Mouse (Mus musculus): ENCODE data around the gene Efna5. TPM values are rescaled to one million over a fixed set of nuclear protein-coding genes. Genes with fewer than 3 reads are reported as not detected.

Efna5 gene
- polyA plus RNA-seq, 1 experiment = 2.5 TPM

GRCm38 (mm10) chr17:62659501-62660175 is 221.5 kb downstream of the Efna5 start:
- no peaks in the 10 kb centered on the region for H3K27me3 ChIP-seq (replicated peaks; ENCODE audit: control insufficient read depth, insufficient read depth, low read length)
- 60% methylated on average over 14 of the region's 14 CpGs for WGBS

GRCm38 (mm10) chr17:62657832-62658630 is 223.1 kb downstream of the Efna5 start:
- 66% methylated on average over 12 of the region's 12 CpGs for WGBS
- no peaks in the 10 kb centered on the region for H3K36me3 ChIP-seq (ENCODE audit: control insufficient read depth, insufficient read depth, low read length)
- H3K4me1 ChIP-seq (ENCODE audit: control insufficient read depth, insufficient read depth, low read length) = no peaks in the 10 kb centered on the region
- TF ChIP-seq CTCF (conservative IDR thresholded peaks at IDR 0.05; ENCODE audit: insufficient read depth, insufficient read length, low read depth, low read length) = no peak
- TF ChIP-seq POLR2A (IDR thresholded peaks at IDR 0.05; ENCODE audit: low read depth, low read length) = no peak
- no peak overlapping the region for H3K4me3 ChIP-seq (ENCODE audit: insufficient read depth, low read depth, low read length)
- no peak for DNase-seq
- H3K27ac ChIP-seq (ENCODE audit: insufficient read depth, low read depth, low read length) = no peak overlapping the region
- no peaks in the 10 kb centered on the region for H3K27me3 ChIP-seq (replicated peaks; ENCODE audit: control insufficient read depth, insufficient read depth, low read length)

More at GRCm38 (mm10) chr17:62659501-62660175, 221.5 kb downstream of the Efna5 start:
- Histone ChIP-seq H3K36me3 (ENCODE audit: control insufficient read depth, insufficient read depth, low read length) (no peaks in the 10 kb centered on the region), H3K4me3 (ENCODE audit: insufficient read depth, low read depth, low read length) (no peak overlapping the region), H3K27ac (ENCODE audit: insufficient read depth, low read depth, low read length) (no peak overlapping the region), H3K4me1 (ENCODE audit: control insufficient read depth, insufficient read depth, low read length) (no peaks in the 10 kb centered on the region)
- DNase-seq = peak; percentile 32
- TF ChIP-seq POLR2A (IDR thresholded peaks at IDR 0.05; ENCODE audit: low read depth, low read length) = no peak

GRCm38 (mm10) chr17:62657051-62657450 is 224.1 kb downstream of the Efna5 start:
- 82% methylated on average over 7 of the region's 7 CpGs for WGBS

GRCm38 (mm10) chr17:62656591-62656990 is 224.5 kb downstream of the Efna5 start:
- Histone ChIP-seq H3K27me3 (replicated peaks; ENCODE audit: control insufficient read depth, insufficient read depth, low read length) (no peaks in the 10 kb centered on the region), H3K36me3 (ENCODE audit: control insufficient read depth, insufficient read depth, low read length) (no peaks in the 10 kb centered on the region), H3K4me1 (ENCODE audit: control insufficient read depth, insufficient read depth, low read length) (no peaks in the 10 kb centered on the region), H3K27ac (ENCODE audit: insufficient read depth, low read depth, low read length) (no peak overlapping the region), H3K4me3 (ENCODE audit: insufficient read depth, low read depth, low read length) (no peak overlapping the region)
- no peak for DNase-seq
- no peak for TF ChIP-seq CTCF (conservative IDR thresholded peaks at IDR 0.05; ENCODE audit: insufficient read depth, insufficient read length, low read depth, low read length)
- TF ChIP-seq POLR2A (IDR thresholded peaks at IDR 0.05; ENCODE audit: low read depth, low read length) = no peak
- 58% methylated on average over 7 of the region's 7 CpGs for WGBS

More at GRCm38 (mm10) chr17:62657051-62657450, 224.1 kb downstream of the Efna5 start:
- Histone ChIP-seq H3K27me3 (replicated peaks; ENCODE audit: control insufficient read depth, insufficient read depth, low read length) (no peaks in the 10 kb centered on the region), H3K36me3 (ENCODE audit: control insufficient read depth, insufficient read depth, low read length) (no peaks in the 10 kb centered on the region), H3K4me3 (ENCODE audit: insufficient read depth, low read depth, low read length) (no peak overlapping the region), H3K4me1 (ENCODE audit: control insufficient read depth, insufficient read depth, low read length) (no peaks in the 10 kb centered on the region), H3K27ac (ENCODE audit: insufficient read depth, low read depth, low read length) (no peak overlapping the region)
- no peak for TF ChIP-seq POLR2A (IDR thresholded peaks at IDR 0.05; ENCODE audit: low read depth, low read length)
- no peak for TF ChIP-seq CTCF (conservative IDR thresholded peaks at IDR 0.05; ENCODE audit: insufficient read depth, insufficient read length, low read depth, low read length)
- no peak for DNase-seq

- no peak for DNase-seq
- H3K27ac ChIP-seq (ENCODE audit: insufficient read depth, low read depth, low read length) = no peak overlapping the region
- no peaks in the 10 kb centered on the region for H3K36me3 ChIP-seq (ENCODE audit: control insufficient read depth, insufficient read depth, low read length)
- no peaks in the 10 kb centered on the region for H3K27me3 ChIP-seq (replicated peaks; ENCODE audit: control insufficient read depth, insufficient read depth, low read length)
- H3K4me1 ChIP-seq (ENCODE audit: control insufficient read depth, insufficient read depth, low read length) = no peaks in the 10 kb centered on the region
- WGBS = 69% methylated on average over 16 of the region's 16 CpGs
- no peak overlapping the region for H3K4me3 ChIP-seq (ENCODE audit: insufficient read depth, low read depth, low read length)
- TF ChIP-seq CTCF (conservative IDR thresholded peaks at IDR 0.05; ENCODE audit: insufficient read depth, insufficient read length, low read depth, low read length) (no peak), POLR2A (IDR thresholded peaks at IDR 0.05; ENCODE audit: low read depth, low read length) (no peak)
These were observed 225.2 kb downstream of the Efna5 start for GRCm38 (mm10) chr17:62655819-62656355.

- WGBS = 86% methylated on average over 6 of the region's 6 CpGs
These were observed 228.7 kb downstream of the Efna5 start for GRCm38 (mm10) chr17:62652451-62652850.

GRCm38 (mm10) chr17:62651696-62652095 is 229.4 kb downstream of the Efna5 start:
- H3K4me1 ChIP-seq (ENCODE audit: control insufficient read depth, insufficient read depth, low read length) = no peaks in the 10 kb centered on the region
- no peak overlapping the region for H3K4me3 ChIP-seq (ENCODE audit: insufficient read depth, low read depth, low read length)
- no peaks in the 10 kb centered on the region for H3K27me3 ChIP-seq (replicated peaks; ENCODE audit: control insufficient read depth, insufficient read depth, low read length)
- H3K36me3 ChIP-seq (ENCODE audit: control insufficient read depth, insufficient read depth, low read length) = no peaks in the 10 kb centered on the region
- DNase-seq = no peak
- WGBS = 54% methylated on average over 8 of the region's 8 CpGs
- TF ChIP-seq POLR2A (IDR thresholded peaks at IDR 0.05; ENCODE audit: low read depth, low read length) (no peak), CTCF (conservative IDR thresholded peaks at IDR 0.05; ENCODE audit: insufficient read depth, insufficient read length, low read depth, low read length) (no peak)
- no peak overlapping the region for H3K27ac ChIP-seq (ENCODE audit: insufficient read depth, low read depth, low read length)

More at GRCm38 (mm10) chr17:62652451-62652850, 228.7 kb downstream of the Efna5 start:
- Histone ChIP-seq H3K27ac (ENCODE audit: insufficient read depth, low read depth, low read length) (no peak overlapping the region), H3K4me3 (ENCODE audit: insufficient read depth, low read depth, low read length) (no peak overlapping the region), H3K4me1 (ENCODE audit: control insufficient read depth, insufficient read depth, low read length) (no peaks in the 10 kb centered on the region), H3K36me3 (ENCODE audit: control insufficient read depth, insufficient read depth, low read length) (no peaks in the 10 kb centered on the region), H3K27me3 (replicated peaks; ENCODE audit: control insufficient read depth, insufficient read depth, low read length) (no peaks in the 10 kb centered on the region)
- TF ChIP-seq CTCF (conservative IDR thresholded peaks at IDR 0.05; ENCODE audit: insufficient read depth, insufficient read length, low read depth, low read length) (no peak), POLR2A (IDR thresholded peaks at IDR 0.05; ENCODE audit: low read depth, low read length) (no peak)
- no peak for DNase-seq
